Mouse (Mus musculus): ENCODE data around the gene Tmem135. TPM values are rescaled to one million over a fixed set of nuclear protein-coding genes. Genes with fewer than 3 reads are reported as not detected.

Gene Tmem135
- polyA plus RNA-seq, 1 experiment: 47.6 TPM

- peak; percentile 51 for DNase-seq
- Histone ChIP-seq H3K4me1 (replicated peaks; ENCODE audit: control insufficient read depth, insufficient read depth, low read length) (peaks cover 13% of the 10 kb centered on the region), H3K36me3 (ENCODE audit: control insufficient read depth, insufficient read depth, low read length) (no peaks in the 10 kb centered on the region), H3K27ac (ENCODE audit: control insufficient read depth, insufficient read depth, low read length) (no peak overlapping the region), H3K27me3 (ENCODE audit: control insufficient read depth, insufficient read depth, low read length) (peaks cover 15% of the 10 kb centered on the region; the same call in 1 of the 2 replicates), H3K4me3 (ENCODE audit: control insufficient read depth, insufficient read depth, low read length) (peak overlapping the region; percentile 50)
- 10% methylated on average over 52 of the region's 52 CpGs for WGBS
- no peak for TF ChIP-seq POLR2A (IDR thresholded peaks at IDR 0.05; ENCODE audit: control insufficient read depth, extremely low read depth, insufficient read depth, low read length, poor library complexity)
- TF ChIP-seq CTCF (IDR thresholded peaks at IDR 0.05; ENCODE audit: borderline replicate concordance, control insufficient read depth, extremely low read depth, insufficient read depth, low read length, poor library complexity): no peak
Observed at GRCm38 (mm10) chr7:89403053-89403972, 709 bp downstream of the Tmem135 start.

GRCm38 (mm10) chr7:89401936-89402335 is 2.1 kb downstream of the Tmem135 start:
- no peak for DNase-seq
- Histone ChIP-seq H3K4me3 (ENCODE audit: control insufficient read depth, insufficient read depth, low read length) (no peak overlapping the region), H3K36me3 (ENCODE audit: control insufficient read depth, insufficient read depth, low read length) (no peaks in the 10 kb centered on the region), H3K4me1 (replicated peaks; ENCODE audit: control insufficient read depth, insufficient read depth, low read length) (peaks cover 13% of the 10 kb centered on the region), H3K27me3 (ENCODE audit: control insufficient read depth, insufficient read depth, low read length) (peaks cover 15% of the 10 kb centered on the region; the same call in 1 of the 2 replicates), H3K27ac (ENCODE audit: control insufficient read depth, insufficient read depth, low read length) (no peak overlapping the region)
- 34% methylated on average over 3 of the region's 3 CpGs for WGBS
- TF ChIP-seq CTCF (IDR thresholded peaks at IDR 0.05; ENCODE audit: borderline replicate concordance, control insufficient read depth, extremely low read depth, insufficient read depth, low read length, poor library complexity) (no peak), POLR2A (IDR thresholded peaks at IDR 0.05; ENCODE audit: control insufficient read depth, extremely low read depth, insufficient read depth, low read length, poor library complexity) (no peak)

GRCm38 (mm10) chr7:89401136-89401858 is 2.7 kb downstream of the Tmem135 start:
- DNase-seq: no peak
- Histone ChIP-seq H3K4me1 (replicated peaks; ENCODE audit: control insufficient read depth, insufficient read depth, low read length) (peaks cover 13% of the 10 kb centered on the region), H3K4me3 (ENCODE audit: control insufficient read depth, insufficient read depth, low read length) (no peak overlapping the region), H3K27me3 (ENCODE audit: control insufficient read depth, insufficient read depth, low read length) (peaks cover 15% of the 10 kb centered on the region; the same call in 1 of the 2 replicates), H3K36me3 (ENCODE audit: control insufficient read depth, insufficient read depth, low read length) (no peaks in the 10 kb centered on the region), H3K27ac (ENCODE audit: control insufficient read depth, insufficient read depth, low read length) (no peak overlapping the region)
- no peak for TF ChIP-seq POLR2A (IDR thresholded peaks at IDR 0.05; ENCODE audit: control insufficient read depth, extremely low read depth, insufficient read depth, low read length, poor library complexity)
- no peak for TF ChIP-seq CTCF (IDR thresholded peaks at IDR 0.05; ENCODE audit: borderline replicate concordance, control insufficient read depth, extremely low read depth, insufficient read depth, low read length, poor library complexity)
- 92% methylated on average over 11 of the region's 11 CpGs for WGBS

- H3K4me3 ChIP-seq (ENCODE audit: control insufficient read depth, insufficient read depth, low read length): no peak overlapping the region
- H3K36me3 ChIP-seq (ENCODE audit: control insufficient read depth, insufficient read depth, low read length): no peaks in the 10 kb centered on the region
- 97% methylated on average over 2 of the region's 2 CpGs for WGBS
- peaks cover 13% of the 10 kb centered on the region for H3K4me1 ChIP-seq (replicated peaks; ENCODE audit: control insufficient read depth, insufficient read depth, low read length)
- no peak for DNase-seq
- no peak overlapping the region for H3K27ac ChIP-seq (ENCODE audit: control insufficient read depth, insufficient read depth, low read length)
- TF ChIP-seq POLR2A (IDR thresholded peaks at IDR 0.05; ENCODE audit: control insufficient read depth, extremely low read depth, insufficient read depth, low read length, poor library complexity): no peak
- no peak for TF ChIP-seq CTCF (IDR thresholded peaks at IDR 0.05; ENCODE audit: borderline replicate concordance, control insufficient read depth, extremely low read depth, insufficient read depth, low read length, poor library complexity)
- H3K27me3 ChIP-seq (ENCODE audit: control insufficient read depth, insufficient read depth, low read length): peaks cover 13% of the 10 kb centered on the region; the same call in 1 of the 2 replicates
Observed at GRCm38 (mm10) chr7:89400721-89401120, 3.3 kb downstream of the Tmem135 start.

- Histone ChIP-seq H3K4me3 (ENCODE audit: control insufficient read depth, insufficient read depth, low read length) (no peak overlapping the region), H3K36me3 (ENCODE audit: control insufficient read depth, insufficient read depth, low read length) (no peaks in the 10 kb centered on the region), H3K27me3 (ENCODE audit: control insufficient read depth, insufficient read depth, low read length) (no peaks in the 10 kb centered on the region; the same call in 1 of the 2 replicates), H3K4me1 (replicated peaks; ENCODE audit: control insufficient read depth, insufficient read depth, low read length) (no peaks in the 10 kb centered on the region), H3K27ac (ENCODE audit: control insufficient read depth, insufficient read depth, low read length) (no peak overlapping the region)
- TF ChIP-seq CTCF (IDR thresholded peaks at IDR 0.05; ENCODE audit: borderline replicate concordance, control insufficient read depth, extremely low read depth, insufficient read depth, low read length, poor library complexity) (no peak), POLR2A (IDR thresholded peaks at IDR 0.05; ENCODE audit: control insufficient read depth, extremely low read depth, insufficient read depth, low read length, poor library complexity) (no peak)
- WGBS: 86% methylated on average over 3 of the region's 3 CpGs
- DNase-seq: no peak
Observed at GRCm38 (mm10) chr7:89397837-89398534, 6.0 kb downstream of the Tmem135 start.

GRCm38 (mm10) chr7:89396386-89396785 is 7.6 kb downstream of the Tmem135 start:
- no peak for DNase-seq
- 92% methylated on average over 8 of the region's 8 CpGs for WGBS
- H3K27me3 ChIP-seq (ENCODE audit: control insufficient read depth, insufficient read depth, low read length): no peaks in the 10 kb centered on the region
- TF ChIP-seq POLR2A (IDR thresholded peaks at IDR 0.05; ENCODE audit: control insufficient read depth, extremely low read depth, insufficient read depth, low read length, poor library complexity) (no peak), CTCF (IDR thresholded peaks at IDR 0.05; ENCODE audit: borderline replicate concordance, control insufficient read depth, extremely low read depth, insufficient read depth, low read length, poor library complexity) (no peak)
- no peaks in the 10 kb centered on the region for H3K36me3 ChIP-seq (ENCODE audit: control insufficient read depth, insufficient read depth, low read length)
- H3K4me1 ChIP-seq (replicated peaks; ENCODE audit: control insufficient read depth, insufficient read depth, low read length): no peaks in the 10 kb centered on the region
- H3K27ac ChIP-seq (ENCODE audit: control insufficient read depth, insufficient read depth, low read length): no peak overlapping the region
- no peak overlapping the region for H3K4me3 ChIP-seq (ENCODE audit: control insufficient read depth, insufficient read depth, low read length)
